In genomic region chr16:95702562-95703545, GRCm38 (mm10) we compare ENCODE assay signal across 8 mouse cellular contexts. TPM values are rescaled to one million over a fixed set of nuclear protein-coding genes. Genes with fewer than 3 reads are reported as not detected.
A peak's percentile ranks its signal among the peaks of the same experiment; 100 is the strongest.
DNase-seq lines count a peak whose midpoint lies in the region; ATAC-seq and TF ChIP-seq lines count a peak whose summit lies in the region.

No protein-coding gene starts in this region.

- H3K27me3 ChIP-seq in C2C12 (ENCODE audit: control insufficient read depth, insufficient read depth, insufficient read length), result no peaks in the 10 kb centered on the region
- no peaks in the 10 kb centered on the region for H3K27me3 ChIP-seq in forebrain, embryonic 15.5 days
- H3K27me3 ChIP-seq in kidney, embryonic 15.5 days, result no peaks in the 10 kb centered on the region
- no peaks in the 10 kb centered on the region for H3K27me3 ChIP-seq in midbrain, embryonic 11.5 days (ENCODE audit: control insufficient read depth, insufficient read depth, low read length)

- no peak for DNase-seq in frontal cortex, postnatal 25 days (ENCODE audit: low spot score in 2 of 2)
- DNase-seq in midbrain, embryonic 11.5 days (ENCODE audit: low spot score, missing footprints), result peak; percentile 91
- peak; percentile 26 for DNase-seq in yolk sac, embryonic 10.5 days (ENCODE audit: low spot score)

- H3K79me2 ChIP-seq in C2C12 (ENCODE audit: control insufficient read depth, insufficient read depth), result peaks cover 57% of the 10 kb centered on the region

- peak overlapping the region; percentile 89 for H3K27ac ChIP-seq in brown adipose tissue, adult 24 weeks (replicated peaks; ENCODE audit: low read depth, low read length)
- peak overlapping the region; percentile 81 for H3K27ac ChIP-seq in forebrain, embryonic 15.5 days (replicated peaks)
- peak overlapping the region; percentile 96 for H3K27ac ChIP-seq in kidney, embryonic 15.5 days
- H3K27ac ChIP-seq in midbrain, embryonic 11.5 days (ENCODE audit: low read depth, low read length), result peak overlapping the region; percentile 57; the same call in 1 of the 2 replicates

- H3K79me3 ChIP-seq in C2C12 (ENCODE audit: low read depth), result peaks cover 50% of the 10 kb centered on the region

- TF ChIP-seq CTCF in C2C12 (IDR thresholded peaks at IDR 0.05; ENCODE audit: control insufficient read depth, insufficient read depth, insufficient read length), result no peak

- peak overlapping the region; percentile 92 for H3ac ChIP-seq in C2C12 (ENCODE audit: control insufficient read depth, insufficient read length, low read depth)

- H3K4me1 ChIP-seq in brown adipose tissue, adult 24 weeks (ENCODE audit: control insufficient read depth, insufficient read depth, insufficient read length, low read length), result peaks cover 3% of the 10 kb centered on the region; the same call in 1 of the 2 replicates
- H3K4me1 ChIP-seq in forebrain, embryonic 15.5 days, result peaks cover 15% of the 10 kb centered on the region
- peaks cover 55% of the 10 kb centered on the region for H3K4me1 ChIP-seq in kidney, embryonic 15.5 days
- no peaks in the 10 kb centered on the region for H3K4me1 ChIP-seq in midbrain, embryonic 11.5 days (ENCODE audit: control insufficient read depth, insufficient read depth, low read length)

- peak overlapping the region; percentile 82 for H3K4me2 ChIP-seq in forebrain, embryonic 15.5 days (replicated peaks)
- H3K4me2 ChIP-seq in kidney, embryonic 15.5 days, result peak overlapping the region; percentile 82
- H3K4me2 ChIP-seq in midbrain, embryonic 11.5 days, result peak overlapping the region; percentile 94

- WGBS in forebrain, embryonic 15.5 days, result under 1% methylated on average over 58 of the region's 62 CpGs
- WGBS in kidney, embryonic 15.5 days, result under 1% methylated on average over 62 of the region's 62 CpGs
- WGBS in midbrain, embryonic 11.5 days, result 2% methylated on average over 61 of the region's 62 CpGs

- ATAC-seq in frontal cortex, adult (ENCODE audit: low TSS enrichment), result peak; percentile 39
- peak; percentile 84 for ATAC-seq in forebrain, embryonic 15.5 days (replicated peaks)
- peak; percentile 81 for ATAC-seq in kidney, embryonic 15.5 days (replicated peaks; ENCODE audit: low FRiP score)
- peak; percentile 81 for ATAC-seq in midbrain, embryonic 11.5 days (ENCODE audit: low FRiP score)

- H3K4me3 ChIP-seq in C2C12 (ENCODE audit: insufficient read depth, poor library complexity, severe bottlenecking), result peak overlapping the region; percentile 93
- peak overlapping the region; percentile 71 for H3K4me3 ChIP-seq in brown adipose tissue, adult 24 weeks (ENCODE audit: insufficient read depth, low read depth, low read length)
- H3K4me3 ChIP-seq in forebrain, embryonic 15.5 days, result peak overlapping the region; percentile 85
- peak overlapping the region; percentile 76 for H3K4me3 ChIP-seq in kidney, embryonic 15.5 days (replicated peaks)
- H3K4me3 ChIP-seq in midbrain, embryonic 11.5 days (ENCODE audit: low read depth, low read length), result peak overlapping the region; percentile 77

- peaks cover 27% of the 10 kb centered on the region for H3K36me3 ChIP-seq in C2C12 (ENCODE audit: control insufficient read depth, insufficient read depth)
- H3K36me3 ChIP-seq in forebrain, embryonic 15.5 days, result no peaks in the 10 kb centered on the region
- peaks cover 19% of the 10 kb centered on the region for H3K36me3 ChIP-seq in kidney, embryonic 15.5 days
- H3K36me3 ChIP-seq in midbrain, embryonic 11.5 days (ENCODE audit: control insufficient read depth, insufficient read depth, low read length), result no peaks in the 10 kb centered on the region

- no peaks in the 10 kb centered on the region for H3K9me3 ChIP-seq in forebrain, embryonic 15.5 days
- no peaks in the 10 kb centered on the region for H3K9me3 ChIP-seq in kidney, embryonic 15.5 days (replicated peaks)
- H3K9me3 ChIP-seq in midbrain, embryonic 11.5 days (ENCODE audit: control insufficient read depth, low read length), result no peaks in the 10 kb centered on the region

- peak overlapping the region; percentile 88 for H3K9ac ChIP-seq in forebrain, embryonic 15.5 days (replicated peaks)
- H3K9ac ChIP-seq in kidney, embryonic 15.5 days, result peak overlapping the region; percentile 97
- peak overlapping the region; percentile 91 for H3K9ac ChIP-seq in midbrain, embryonic 11.5 days (ENCODE audit: low read length)

TF ChIP-seq in C2C12, 6 proteins besides CTCF, POLR2A, EP300 and RAD21:
- TF ChIP-seq MYOG (IDR thresholded peaks at IDR 0.05; ENCODE audit: control insufficient read depth, extremely low read depth, insufficient read length) (no peak), MYOD1 (IDR thresholded peaks at IDR 0.05; ENCODE audit: control insufficient read depth, insufficient read length, low read depth) (no peak), USF1 (IDR thresholded peaks at IDR 0.05; ENCODE audit: low read depth) (no peak), CEBPB (IDR thresholded peaks at IDR 0.05; ENCODE audit: low read depth) (no peak), FOSL1 (IDR thresholded peaks at IDR 0.05; ENCODE audit: insufficient read depth, low read length, poor library complexity, severe bottlenecking) (no peak), MAX (IDR thresholded peaks at IDR 0.05) (no peak)

RNA-seq across cellular contexts. Expression of gene Ets2, which starts 1.0 kb away (rescaled TPM):
- 60.6 TPM for polyA plus RNA-seq in C2C12 (2012; fragmentation: generic; extraction: Trizol)
- 11.8 and 19.5 TPM in 2 replicates for polyA plus RNA-seq in brown adipose tissue, adult 24 weeks (2012; ENCODE audit: insufficient read depth, insufficient read length, missing spikeins)
- 14.4 and 16.9 TPM in 2 replicates for polyA plus RNA-seq in forebrain, embryonic 15.5 days (2015; fragmentation: Nextera tagmentation; extraction: Ambion mirVana)
- polyA plus RNA-seq in kidney, embryonic 15.5 days (2015; fragmentation: Nextera tagmentation; extraction: Ambion mirVana), result 62.1 and 63.1 TPM in 2 replicates
- polyA plus RNA-seq in midbrain, embryonic 11.5 days (2014; fragmentation: Nextera tagmentation; extraction: Ambion mirVana), result 13.7 and 16.6 TPM in 2 replicates

Comparison
In these comparisons a context has a peak if more than half of its experiments do, and no peak if none do; other contexts are left out.
1. DNase-seq: peak in midbrain, embryonic 11.5 days (single experiment) and yolk sac, embryonic 10.5 days (single experiment); none in frontal cortex, postnatal 25 days (0 of 2).
2. Peak in every context shown above with its lines, with median percentiles within 50 percentile points of each other: ATAC-seq, H3K4me3 ChIP-seq, H3K27ac ChIP-seq, H3K4me2 ChIP-seq and H3K9ac ChIP-seq.